Mouse (Mus musculus) cerebellum, adult 18-20 months (tissue): Measurements from ENCODE around the gene Krtap5-4.
"Not testable (repeated sequence)": the region's sequence is repeated elsewhere in the genome, so short reads cannot be mapped to it uniquely, and the experiment has no call there.

Experiments used
- DNase-seq, 2 experiments: peaks; one replicate each; pipeline ENCODE4 v3.0.0; 2021

The Krtap5-4 gene

DNA sequence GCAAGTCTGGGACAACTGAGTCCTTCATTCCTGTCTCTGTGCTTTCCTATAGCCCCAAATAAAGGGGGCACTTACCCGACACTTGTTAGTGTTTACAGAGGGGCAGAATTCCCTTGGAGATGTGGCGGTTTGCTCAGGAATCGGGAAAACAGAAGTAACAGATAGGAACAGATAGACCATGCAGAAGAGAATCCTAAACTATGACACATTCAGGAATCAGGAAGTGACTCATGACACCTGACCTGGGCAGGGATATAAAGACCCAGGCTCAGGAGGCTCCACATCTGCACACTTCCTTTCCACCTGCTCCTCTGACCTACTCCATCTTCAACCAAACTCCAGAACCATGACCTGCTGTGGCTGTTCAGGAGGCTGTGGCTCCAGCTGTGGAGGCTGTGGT is at the start of gene Krtap5-4:
Gene Krtap5-4, plus strand, starts transcription at position 301 of the 400 bp plus-strand sequence.
- no peak for DNase-seq

GRCm38 (mm10) chr7:142255517-142255916 is 47.8 kb upstream of the Krtap5-4 start:
- peak; percentile 40 to 45 for DNase-seq

- DNase-seq = not testable (repeated sequence)
Measured at GRCm38 (mm10) chr7:142258254-142258653, 45.1 kb upstream of the Krtap5-4 start, which contains the start of gene Gm2431. Gm2431 (minus strand) TSS chr7:142258354.

DNA sequence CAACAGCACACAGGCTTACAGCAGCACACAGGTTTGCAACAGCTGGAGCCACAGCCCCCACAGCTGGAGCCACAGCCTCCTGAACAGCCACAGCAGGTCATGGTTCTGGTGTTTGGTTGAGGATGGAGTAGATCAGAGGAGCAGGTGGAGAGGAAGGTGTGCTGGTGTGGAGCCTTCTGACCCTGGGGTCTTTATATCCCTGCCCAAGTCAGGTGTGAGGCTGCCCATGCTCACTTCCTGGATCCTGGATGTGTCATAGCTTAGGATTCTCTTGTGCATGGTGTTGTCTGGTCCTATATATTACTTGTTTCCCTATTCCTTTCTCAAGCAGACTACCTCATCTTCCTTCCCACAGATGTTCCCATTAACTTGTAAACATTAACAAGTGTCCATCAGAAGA is 29.1 kb upstream of the Krtap5-4 start, which contains the start of gene Gm4559:
Gene Gm4559, minus strand, starts transcription at position 101 of the 400 bp plus-strand sequence.
- DNase-seq = not testable (repeated sequence)

GRCm38 (mm10) chr7:142278183-142278582 is 25.2 kb upstream of the Krtap5-4 start:
- DNase-seq = peak; percentile 75 to 81

- DNase-seq = not testable (repeated sequence)
Measured at GRCm38 (mm10) chr7:142279291-142279690, 24.1 kb upstream of the Krtap5-4 start.

- DNase-seq = not testable (repeated sequence)
Measured at GRCm38 (mm10) chr7:142282847-142283246, 20.5 kb upstream of the Krtap5-4 start.

DNA sequence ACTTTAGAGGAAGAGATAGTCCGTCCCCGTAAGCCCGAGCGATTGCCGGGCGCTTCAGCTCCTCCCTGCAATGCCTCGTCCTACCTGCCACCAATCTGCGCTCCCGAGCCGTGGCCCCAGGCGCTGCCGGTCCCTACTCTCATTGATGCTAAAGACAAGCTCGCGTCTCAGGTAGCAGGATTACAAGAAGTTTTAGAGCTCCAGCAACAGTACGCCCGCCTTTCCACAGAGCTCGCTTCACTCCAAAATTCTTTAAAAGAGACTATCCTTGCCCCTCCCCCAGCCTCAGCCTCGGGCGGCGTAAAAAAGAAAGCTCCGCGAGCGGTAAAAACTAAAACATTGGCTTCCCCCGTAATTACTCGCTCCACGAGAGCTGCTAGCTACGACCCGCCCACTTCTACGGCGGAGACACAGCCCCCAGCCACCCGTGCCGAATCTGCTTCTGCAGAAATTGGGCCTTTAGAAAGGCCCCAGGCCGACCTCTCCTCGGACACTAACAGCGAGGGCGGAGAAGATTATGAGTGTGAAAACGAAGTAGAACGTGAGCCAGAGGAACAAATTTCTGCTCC is 19.2 kb upstream of the Krtap5-4 start:
- peak; percentile 55 to 64 for DNase-seq

- peak; percentile 93 to 94 for DNase-seq
Measured at GRCm38 (mm10) chr7:142284615-142285080, 18.7 kb upstream of the Krtap5-4 start.

- DNase-seq = peak; percentile 62 to 66
Measured at GRCm38 (mm10) chr7:142285130-142285835, 18.1 kb upstream of the Krtap5-4 start.

DNA sequence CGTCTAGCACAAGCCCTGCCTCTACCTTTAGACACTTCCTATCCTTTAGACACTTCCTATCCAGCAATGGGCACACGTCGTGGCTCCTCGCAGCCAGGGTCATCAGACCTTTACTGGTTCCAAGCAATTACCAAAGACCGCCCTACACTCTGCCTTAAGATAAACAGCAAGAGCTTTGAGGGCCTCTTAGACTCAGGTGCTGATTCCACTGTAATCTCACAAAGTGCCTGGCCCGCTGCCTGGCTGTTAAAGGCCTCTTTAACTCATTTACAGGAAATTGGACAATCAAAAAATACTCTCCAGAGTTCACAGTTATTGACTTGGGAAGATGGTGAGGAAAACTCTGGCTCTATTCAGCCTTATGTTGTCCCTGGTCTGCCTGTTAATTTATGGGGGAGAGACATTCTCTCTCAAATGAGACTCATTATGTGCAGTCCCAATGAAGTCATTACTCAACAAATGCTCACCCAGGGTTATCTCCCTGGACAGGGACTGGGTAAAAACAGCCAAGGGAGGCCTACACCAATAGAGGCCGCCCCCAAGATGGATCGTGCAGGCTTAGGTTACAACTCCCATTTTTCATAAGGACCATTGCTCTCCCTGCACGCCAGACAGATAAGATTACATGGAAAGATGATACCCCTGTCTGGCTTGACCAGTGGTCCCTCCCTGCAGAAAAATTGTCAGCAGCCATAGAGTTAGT is 17.3 kb upstream of the Krtap5-4 start:
- not testable (repeated sequence) for DNase-seq

DNA sequence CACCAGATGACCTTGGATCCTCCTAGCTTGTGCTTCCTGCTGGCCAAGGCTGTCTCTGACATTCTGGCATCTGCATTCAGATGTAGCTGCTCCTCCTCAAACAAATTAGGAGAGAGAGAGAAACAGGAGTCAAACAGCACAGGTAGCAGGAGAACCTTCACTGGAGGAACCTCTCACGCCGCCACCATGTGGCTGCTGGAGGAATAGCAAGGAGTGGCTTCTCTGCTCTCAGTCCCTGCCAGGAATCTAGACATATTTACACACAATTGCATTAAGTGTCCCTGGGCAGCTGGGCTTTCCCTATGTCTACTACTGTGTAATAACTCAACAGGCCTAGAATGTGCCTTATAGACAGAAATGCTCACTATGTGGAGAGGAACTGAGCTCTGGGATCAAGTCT is 9.5 kb upstream of the Krtap5-4 start:
- DNase-seq = peak; percentile 44 to 60

GRCm38 (mm10) chr7:142295418-142295817 is 7.9 kb upstream of the Krtap5-4 start:
- no peak for DNase-seq

DNA sequence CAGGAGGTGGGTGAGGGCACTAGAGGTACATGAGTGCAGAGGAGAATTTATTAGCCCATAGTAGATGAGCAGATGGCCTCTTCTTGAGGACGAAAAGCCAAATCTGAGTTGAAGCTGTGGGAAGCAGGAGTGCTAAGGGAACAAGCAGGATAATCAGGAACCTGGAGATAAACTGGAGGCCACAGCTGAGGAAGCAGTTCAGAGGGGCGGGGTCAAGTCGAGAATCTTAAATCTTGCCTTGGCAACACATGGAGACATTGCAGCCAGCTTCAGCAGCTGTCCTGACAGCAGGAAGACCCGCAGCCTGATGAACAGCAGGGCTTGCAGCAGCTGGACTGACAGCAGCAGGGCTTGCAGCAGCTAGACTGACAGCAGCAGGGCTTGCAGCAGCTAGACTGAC is 7.2 kb upstream of the Krtap5-4 start:
- DNase-seq = not testable (repeated sequence)

DNA sequence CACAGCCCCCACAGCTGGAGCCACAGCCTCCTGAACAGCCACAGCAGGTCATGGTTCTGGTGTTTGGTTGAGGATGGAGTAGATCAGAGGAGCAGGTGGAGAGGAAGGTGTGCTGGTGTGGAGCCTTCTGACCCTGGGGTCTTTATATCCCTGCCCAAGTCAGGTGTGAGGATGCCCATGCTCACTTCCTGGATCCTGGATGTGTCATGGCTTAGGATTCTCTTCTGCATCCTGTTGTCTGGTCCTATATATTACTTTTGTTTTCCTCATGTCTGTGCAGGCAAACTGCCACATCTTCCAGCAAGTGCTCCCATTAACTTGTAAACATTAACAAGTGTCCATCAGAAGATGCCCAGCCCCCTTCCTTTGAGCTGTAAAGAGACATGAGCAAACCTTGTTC is 6.3 kb upstream of the Krtap5-4 start, which contains the start of gene Krtap5-1:
Gene Krtap5-1, minus strand, starts transcription at position 101 of the 400 bp plus-strand sequence.
- DNase-seq = not testable (repeated sequence)

- not testable (repeated sequence) for DNase-seq
Measured at GRCm38 (mm10) chr7:142303929-142304328, 580 bp downstream of the Krtap5-4 start.

DNA sequence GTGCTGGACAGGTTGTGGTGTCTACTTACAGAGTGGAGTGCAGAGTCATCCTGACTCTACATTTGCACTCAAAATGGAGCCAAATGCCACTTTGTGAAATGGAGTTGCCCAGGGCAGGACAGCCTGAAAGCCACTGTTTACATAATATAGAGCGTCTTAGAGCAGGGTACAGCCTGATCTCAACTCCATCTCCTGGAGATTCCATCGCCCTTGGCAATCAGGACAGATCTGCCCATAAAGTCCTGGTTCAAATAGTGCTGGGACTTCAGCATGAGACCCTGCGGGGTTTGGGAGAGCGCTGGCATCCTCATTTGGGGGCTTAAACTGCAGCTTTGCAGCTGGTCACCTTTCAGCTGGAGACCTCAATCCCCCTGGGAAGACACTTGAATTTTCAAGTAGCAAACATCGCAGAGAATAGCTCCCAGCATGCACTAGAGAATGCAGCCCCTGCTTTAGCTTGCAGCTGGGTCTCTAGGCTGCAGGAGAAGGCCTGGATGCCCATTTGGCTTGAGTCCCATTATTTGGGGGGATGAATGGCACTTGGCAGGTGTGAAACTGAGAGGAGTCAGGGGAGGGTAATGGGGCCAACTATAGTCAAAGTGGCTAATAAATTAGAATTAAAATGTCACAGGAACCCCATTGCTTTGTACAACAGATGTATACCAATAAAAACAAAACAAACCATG is 11.4 kb downstream of the Krtap5-4 start:
- no peak for DNase-seq

DNA sequence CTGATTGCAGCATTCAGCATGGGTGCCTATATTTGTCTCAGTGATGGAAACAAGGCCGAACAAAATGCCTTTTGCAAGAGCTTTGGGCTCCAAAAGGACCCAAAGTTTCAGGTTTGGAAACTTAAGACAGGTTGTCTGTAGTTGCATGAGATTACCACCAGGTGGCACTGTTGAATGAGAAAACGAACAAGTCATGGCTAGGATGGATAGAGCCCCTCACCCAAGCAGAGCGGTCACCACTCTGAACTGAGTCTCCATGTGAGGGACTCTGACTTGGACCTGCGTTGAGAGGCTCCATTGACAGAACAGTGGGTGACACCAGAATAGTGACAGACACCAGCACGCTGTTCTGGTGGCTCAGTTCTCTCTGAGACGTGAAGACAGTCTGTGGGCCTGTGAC is 13.2 kb downstream of the Krtap5-4 start:
- DNase-seq = peak; percentile 28 to 44

GRCm38 (mm10) chr7:142317216-142317615 is 13.9 kb downstream of the Krtap5-4 start:
- DNase-seq = no peak

GRCm38 (mm10) chr7:142319124-142319523 is 15.8 kb downstream of the Krtap5-4 start:
- no peak for DNase-seq

GRCm38 (mm10) chr7:142320906-142321305 is 17.6 kb downstream of the Krtap5-4 start:
- no peak for DNase-seq

- not testable (repeated sequence) for DNase-seq
Measured at GRCm38 (mm10) chr7:142321637-142322306, 18.4 kb downstream of the Krtap5-4 start.
